Mouse (Mus musculus): ENCODE measurements around the gene Cdh12.
"Not testable (repeated sequence)": the region's sequence is repeated elsewhere in the genome, so short reads cannot be mapped to it uniquely, and the experiment has no call there.

The Cdh12 gene

DNA sequence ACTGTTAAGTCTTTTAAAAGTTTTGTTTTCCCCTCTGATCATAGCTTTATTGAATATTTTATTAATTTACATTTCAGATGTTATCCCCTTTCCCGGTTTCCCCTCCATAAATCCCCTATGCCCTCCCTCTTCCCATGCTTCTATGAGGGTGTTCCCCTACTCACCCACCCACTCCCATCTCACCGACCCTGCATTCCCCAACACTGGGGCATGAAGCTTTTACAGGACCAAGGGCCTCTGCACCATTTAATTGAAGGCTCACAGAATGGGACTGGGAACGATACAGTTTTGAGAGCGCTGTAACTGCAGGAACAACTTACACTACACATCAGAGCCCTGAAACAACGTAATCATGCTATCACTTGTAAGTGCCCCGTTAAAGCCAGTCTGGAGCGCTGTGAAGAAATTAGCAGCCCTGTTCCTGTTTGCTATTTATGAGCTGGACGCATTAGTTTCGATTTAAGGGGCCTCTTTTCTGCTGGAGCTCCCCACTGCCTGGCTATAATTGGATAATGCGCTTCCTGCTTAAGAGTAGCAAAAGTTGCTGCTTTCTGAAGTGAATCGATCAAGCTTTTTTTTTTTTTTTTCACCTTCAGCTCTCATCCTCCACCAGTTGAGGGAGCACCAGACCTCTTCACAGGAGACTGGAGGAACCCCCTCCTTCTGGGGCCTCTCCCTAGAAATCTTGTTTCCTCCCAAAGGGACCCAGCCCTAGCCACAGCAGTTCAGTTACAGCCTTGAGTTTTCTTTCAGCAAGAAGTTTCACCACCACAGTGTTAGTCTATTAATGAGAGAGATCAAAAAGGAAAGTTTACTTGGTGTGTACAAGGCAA, 660.2 kb downstream of the Cdh12 start:
- peak; percentile 64 for ATAC-seq (ENCODE audit: low TSS enrichment)

- ATAC-seq (ENCODE audit: low TSS enrichment), result peak; percentile 73
These were observed 660.9 kb downstream of the Cdh12 start for GRCm38 (mm10) chr15:21109889-21110500.

DNA sequence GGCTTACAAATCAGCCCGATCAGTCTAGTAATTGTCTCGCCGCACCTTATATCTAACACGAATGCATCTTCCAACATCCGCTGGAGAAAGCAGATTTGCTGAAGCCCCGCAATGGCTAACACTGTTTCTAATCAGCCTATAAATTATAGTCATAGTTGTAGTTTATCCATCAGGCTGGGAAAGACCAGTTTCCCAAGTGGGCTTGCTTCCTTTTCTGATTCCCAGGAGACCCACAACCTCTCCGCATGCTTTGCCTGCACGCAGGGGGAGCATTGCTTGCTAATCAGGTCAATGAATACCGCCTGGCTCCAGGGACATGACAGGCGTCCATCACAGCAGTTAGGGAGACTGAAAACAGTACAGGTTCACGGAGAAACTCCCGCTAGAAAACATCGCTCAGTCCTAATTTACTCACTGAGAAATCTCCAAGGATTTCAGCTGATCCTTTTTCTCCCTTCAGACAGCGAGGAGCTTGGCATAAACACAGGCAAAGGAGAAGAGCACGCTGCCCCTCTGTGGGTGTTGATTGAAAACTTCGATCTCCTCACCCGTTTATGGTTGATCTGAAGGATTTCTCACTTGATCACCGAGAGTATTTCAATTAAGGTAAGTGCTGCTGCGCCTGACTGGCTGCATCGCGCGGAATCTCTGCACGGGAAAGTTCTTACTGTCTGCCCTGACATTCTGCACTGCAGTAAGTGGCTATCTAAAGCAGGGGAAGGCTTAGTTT, 662.0 kb downstream of the Cdh12 start:
- ATAC-seq (ENCODE audit: low TSS enrichment), result peak; percentile 46

DNA sequence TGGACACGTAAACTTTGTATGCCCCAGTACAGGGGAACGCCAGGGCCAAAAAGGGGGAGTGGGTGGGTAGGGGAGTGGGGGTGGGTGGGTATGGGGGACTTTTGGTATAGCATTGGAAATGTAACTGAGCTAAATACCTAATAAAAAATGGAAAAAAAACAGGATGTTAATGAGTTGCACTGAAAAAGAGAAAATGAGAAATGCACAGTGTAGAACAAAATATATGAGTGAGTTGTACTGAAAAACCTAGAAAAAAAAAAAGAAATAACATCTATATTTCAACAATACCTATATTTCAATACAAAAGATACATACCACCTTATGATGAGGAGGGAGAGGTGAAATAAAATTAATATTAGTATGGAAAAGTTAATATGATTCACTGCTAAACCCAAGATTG, 665.7 kb downstream of the Cdh12 start:
- ATAC-seq (ENCODE audit: low TSS enrichment), result not testable (repeated sequence)

DNA sequence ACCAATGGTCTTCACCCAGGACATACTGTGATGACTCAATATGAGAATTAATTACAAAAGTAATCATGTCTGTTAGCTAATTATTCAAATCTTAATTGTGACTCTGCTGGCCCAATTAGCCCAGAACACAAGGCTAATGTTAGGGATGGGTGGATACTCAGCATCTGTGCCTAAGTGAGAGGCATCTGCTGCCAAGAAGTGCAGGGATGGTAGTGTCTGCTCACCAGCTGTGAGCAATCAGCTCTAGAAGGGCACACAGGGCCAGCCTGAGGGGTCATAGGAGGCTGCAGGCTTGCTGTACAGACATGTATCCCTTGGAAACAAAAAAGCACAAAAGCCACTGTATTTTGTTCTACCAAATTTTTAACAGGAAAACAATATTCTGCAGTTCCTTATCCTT, 681.6 kb downstream of the Cdh12 start:
- 0 out of 2 replicates have a peak, but pooled peaks have one; percentile 50 for ATAC-seq (ENCODE audit: low TSS enrichment)

GRCm38 (mm10) chr15:21132999-21133398, 683.9 kb downstream of the Cdh12 start:
- ATAC-seq (ENCODE audit: low TSS enrichment), result no peak

DNA sequence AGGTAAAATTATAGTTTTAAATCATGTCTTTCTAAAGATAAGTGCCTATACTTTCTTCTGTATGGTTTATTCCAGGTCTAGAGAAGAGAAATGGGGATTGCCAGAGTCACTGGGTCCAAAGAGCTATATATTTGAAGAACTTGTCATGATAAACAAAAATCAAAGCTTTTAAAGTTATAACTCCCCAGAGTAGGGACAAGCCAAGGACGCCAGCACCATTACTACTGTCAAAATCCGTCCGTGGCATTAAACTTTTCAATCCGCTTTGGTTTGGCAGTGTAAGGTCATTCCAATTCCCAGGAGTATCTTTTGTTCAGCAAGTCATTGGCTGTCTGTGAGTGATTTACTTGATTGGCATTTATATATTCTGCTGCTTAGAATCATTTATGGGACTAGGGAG, 697.8 kb downstream of the Cdh12 start:
- ATAC-seq (ENCODE audit: low TSS enrichment), result no peak

- peak; percentile 91 for ATAC-seq (ENCODE audit: low TSS enrichment)
These were observed 704.5 kb downstream of the Cdh12 start for GRCm38 (mm10) chr15:21153602-21154001.

- peak; percentile 76 for ATAC-seq (ENCODE audit: low TSS enrichment)
These were observed 730.7 kb downstream of the Cdh12 start for GRCm38 (mm10) chr15:21179727-21180126.

GRCm38 (mm10) chr15:21180191-21180590, 731.1 kb downstream of the Cdh12 start:
- ATAC-seq (ENCODE audit: low TSS enrichment), result peak; percentile 91

DNA sequence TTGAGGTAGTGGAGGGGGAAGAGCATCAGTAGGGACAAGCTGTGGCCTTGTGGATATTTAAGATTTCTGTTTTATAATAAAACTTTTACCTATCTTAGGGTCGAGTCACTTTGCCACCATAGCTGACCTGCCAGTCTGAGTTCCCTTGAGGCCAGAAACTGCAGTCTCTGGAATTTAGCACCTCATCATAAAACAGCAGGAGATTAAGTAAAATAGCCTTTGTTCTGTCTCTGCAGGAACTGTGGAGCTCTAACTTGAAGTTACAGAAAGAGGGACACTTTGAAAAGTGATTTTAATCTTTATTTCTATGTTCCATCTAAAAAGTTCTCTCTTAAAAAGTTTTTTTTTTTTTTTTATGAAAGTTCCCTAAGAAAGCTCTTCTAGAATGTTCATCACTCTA, 736.7 kb downstream of the Cdh12 start:
- ATAC-seq (ENCODE audit: low TSS enrichment), result no peak

GRCm38 (mm10) chr15:21210089-21210488, 761.0 kb downstream of the Cdh12 start:
- peak; percentile 91 for ATAC-seq (ENCODE audit: low TSS enrichment)

DNA sequence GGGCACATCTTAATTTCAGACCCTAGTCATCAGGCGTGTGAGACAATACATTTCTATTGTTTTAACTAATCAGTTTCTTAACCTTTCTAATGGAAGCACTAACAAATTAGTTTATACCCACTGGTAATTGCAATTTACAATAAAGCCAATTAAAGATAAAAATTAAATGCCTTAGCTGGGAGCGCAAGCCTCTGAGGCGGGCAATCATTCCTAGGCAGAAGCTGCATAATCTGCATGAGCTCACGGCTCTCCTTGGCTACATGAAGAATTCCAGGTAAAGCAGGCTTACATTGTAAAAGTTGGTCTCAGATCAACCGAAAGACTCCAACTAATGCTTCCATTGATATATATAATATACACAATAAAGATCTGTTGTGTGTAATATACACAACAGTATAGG, 773.9 kb downstream of the Cdh12 start:
- no peak for ATAC-seq (ENCODE audit: low TSS enrichment)

DNA sequence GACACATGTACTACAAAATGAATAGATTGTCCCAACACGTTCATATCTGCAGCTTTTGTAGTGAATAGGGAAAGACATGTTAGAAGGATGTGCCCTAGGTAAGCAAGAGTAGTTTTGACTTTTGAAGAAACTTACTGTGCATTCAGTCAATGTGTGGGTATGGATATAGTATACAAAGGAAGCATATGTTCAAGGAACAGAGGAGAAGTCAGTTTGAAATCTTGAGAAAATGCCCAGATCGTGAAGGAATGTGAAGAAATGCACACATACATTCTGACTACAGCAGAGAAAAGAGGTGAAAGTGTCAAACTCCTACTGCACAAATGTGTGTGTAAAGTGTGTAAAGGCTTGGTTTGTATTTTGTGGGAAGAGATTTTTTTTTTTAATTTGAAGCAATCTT, 812.3 kb downstream of the Cdh12 start:
- peak; percentile 59 for ATAC-seq (ENCODE audit: low TSS enrichment)

GRCm38 (mm10) chr15:21269856-21270255, 820.8 kb downstream of the Cdh12 start:
- no peak for ATAC-seq (ENCODE audit: low TSS enrichment)

- ATAC-seq (ENCODE audit: low TSS enrichment), result no peak
These were observed 848.0 kb downstream of the Cdh12 start for GRCm38 (mm10) chr15:21297051-21297450.

DNA sequence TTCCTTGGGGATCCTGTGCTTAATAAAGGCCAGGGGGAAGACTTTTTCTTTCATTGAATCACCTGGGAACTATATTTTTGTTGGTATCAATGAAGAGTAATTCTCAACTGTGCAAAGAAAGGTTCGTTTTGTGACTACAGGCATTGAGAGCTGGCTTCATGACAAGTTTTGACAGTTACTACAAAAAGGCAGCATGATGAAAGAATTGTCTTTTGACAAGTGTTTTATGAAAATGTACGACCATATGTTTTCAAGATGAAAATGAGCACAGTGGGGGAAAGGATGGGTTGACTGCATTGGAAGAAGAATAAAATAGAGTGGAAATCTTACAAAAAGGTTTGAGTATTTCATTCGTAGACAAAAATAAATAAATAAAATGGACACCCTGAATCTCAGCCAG, 866.4 kb downstream of the Cdh12 start:
- no peak for ATAC-seq (ENCODE audit: low TSS enrichment)

- ATAC-seq (ENCODE audit: low TSS enrichment), result no peak
These were observed 894.8 kb downstream of the Cdh12 start for GRCm38 (mm10) chr15:21343853-21344252.

DNA sequence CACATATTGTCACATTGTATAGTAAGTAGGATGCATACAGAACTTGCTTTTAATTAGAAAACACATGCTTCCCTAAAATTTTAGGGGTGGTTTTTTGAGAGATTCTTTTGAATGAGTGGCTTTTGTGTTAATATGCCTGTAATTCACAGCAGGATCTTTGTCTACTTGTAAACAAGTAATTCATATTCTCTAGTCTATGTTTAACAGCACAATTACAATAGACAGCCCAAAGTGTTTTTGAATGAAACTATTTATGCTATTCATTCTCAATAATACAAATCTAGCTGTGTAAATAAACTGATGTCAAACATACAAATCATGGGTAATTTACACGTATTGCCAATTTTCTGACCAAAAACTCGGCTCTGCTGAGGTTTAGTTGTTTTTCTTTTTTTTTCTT, 895.3 kb downstream of the Cdh12 start:
- ATAC-seq (ENCODE audit: low TSS enrichment), result no peak

GRCm38 (mm10) chr15:21344749-21345148, 895.7 kb downstream of the Cdh12 start:
- ATAC-seq (ENCODE audit: low TSS enrichment), result no peak

- ATAC-seq (ENCODE audit: low TSS enrichment), result peak; percentile 71
These were observed 906.5 kb downstream of the Cdh12 start for GRCm38 (mm10) chr15:21355356-21356101.

- no peak for ATAC-seq (ENCODE audit: low TSS enrichment)
These were observed 917.3 kb downstream of the Cdh12 start for GRCm38 (mm10) chr15:21366366-21366765.
